Mouse (Mus musculus) liver, embryonic 16.5 days (tissue): ENCODE measurements around the gene Abcf1. TPM values are rescaled to one million over a fixed set of nuclear protein-coding genes. Genes with fewer than 3 reads are reported as not detected.
"Not testable (repeated sequence)": the region's sequence is repeated elsewhere in the genome, so short reads cannot be mapped to it uniquely, and the experiment has no call there.

ENCODE experiments used
- ATAC-seq: fragments of 200-750 bp; cut with Nextera tagmentation; 2 replicates; pipeline ENCODE4 v1.8.0; 2017; ENCODE audit warnings: low read depth, mild to moderate bottlenecking, moderate number of reproducible peaks, moderate library complexity
- H3K27ac ChIP-seq: fragments of 300-500 bp; sonication (generic); 2 replicates; pipeline ENCODE4 v1.5.1; 2014; ENCODE audit warnings: mild to moderate bottlenecking, low read length
- H3K27me3 ChIP-seq: fragments of 300-500 bp; sonication (generic); 2 replicates; pipeline ENCODE4 v1.6.1; 2014; ENCODE audit warnings: low read depth, low read length, mixed read lengths; ENCODE audit not compliant: control insufficient read depth, insufficient read depth
- H3K36me3 ChIP-seq: fragments of 300-500 bp; sonication (generic); 2 replicates; pipeline ENCODE4 v1.6.1; 2014; ENCODE audit warnings: mild to moderate bottlenecking; ENCODE audit not compliant: control insufficient read depth, insufficient read depth
- H3K4me1 ChIP-seq: fragments of 300-500 bp; sonication (generic); 2 replicates; pipeline ENCODE4 v1.6.1; 2014; ENCODE audit warnings: low read depth, low read length, mixed read lengths; ENCODE audit not compliant: control insufficient read depth
- H3K4me2 ChIP-seq: fragments of 300-500 bp; sonication (generic); 2 replicates; pipeline ENCODE4 v1.6.1; 2014; ENCODE audit warnings: low read depth, low read length, mixed read lengths
- H3K4me3 ChIP-seq: fragments of 300-500 bp; sonication (generic); 2 replicates; pipeline ENCODE4 v1.5.1; 2014; ENCODE audit warnings: low read depth, mild to moderate bottlenecking, low read length
- H3K9ac ChIP-seq: fragments of 300-500 bp; sonication (generic); 2 replicates; pipeline ENCODE4 v1.6.1; 2014; ENCODE audit warnings: low read depth, low read length
- H3K9me3 ChIP-seq: fragments of 300-500 bp; sonication (generic); replicated peaks from 2 replicates; pipeline ENCODE4 v1.6.1; 2016; ENCODE audit warnings: low read length; ENCODE audit not compliant: control insufficient read depth
- WGBS: fragments of 180-500 bp; shearing (Covaris S2); extraction: QIAGEN DNeasy Blood & Tissue Kit; methylation state at CpG from one replicate; pipeline ENCODE4 v1.1.7; 2014; ENCODE audit not compliant: insufficient replicate concordance; 5-methylcytosine and 5-hydroxymethylcytosine counted together
- polyA plus RNA-seq: library from polyadenylated mRNA; unstranded; fragments of >200 nt; fragmentation: Nextera tagmentation; extraction: Ambion mirVana; gene quantifications from 2 replicates; pipeline ENCODE4 v1.2.1, GENCODE M21; 2015

Abcf1 gene
- 42.4 and 43.9 TPM in 2 replicates for polyA plus RNA-seq

DNA sequence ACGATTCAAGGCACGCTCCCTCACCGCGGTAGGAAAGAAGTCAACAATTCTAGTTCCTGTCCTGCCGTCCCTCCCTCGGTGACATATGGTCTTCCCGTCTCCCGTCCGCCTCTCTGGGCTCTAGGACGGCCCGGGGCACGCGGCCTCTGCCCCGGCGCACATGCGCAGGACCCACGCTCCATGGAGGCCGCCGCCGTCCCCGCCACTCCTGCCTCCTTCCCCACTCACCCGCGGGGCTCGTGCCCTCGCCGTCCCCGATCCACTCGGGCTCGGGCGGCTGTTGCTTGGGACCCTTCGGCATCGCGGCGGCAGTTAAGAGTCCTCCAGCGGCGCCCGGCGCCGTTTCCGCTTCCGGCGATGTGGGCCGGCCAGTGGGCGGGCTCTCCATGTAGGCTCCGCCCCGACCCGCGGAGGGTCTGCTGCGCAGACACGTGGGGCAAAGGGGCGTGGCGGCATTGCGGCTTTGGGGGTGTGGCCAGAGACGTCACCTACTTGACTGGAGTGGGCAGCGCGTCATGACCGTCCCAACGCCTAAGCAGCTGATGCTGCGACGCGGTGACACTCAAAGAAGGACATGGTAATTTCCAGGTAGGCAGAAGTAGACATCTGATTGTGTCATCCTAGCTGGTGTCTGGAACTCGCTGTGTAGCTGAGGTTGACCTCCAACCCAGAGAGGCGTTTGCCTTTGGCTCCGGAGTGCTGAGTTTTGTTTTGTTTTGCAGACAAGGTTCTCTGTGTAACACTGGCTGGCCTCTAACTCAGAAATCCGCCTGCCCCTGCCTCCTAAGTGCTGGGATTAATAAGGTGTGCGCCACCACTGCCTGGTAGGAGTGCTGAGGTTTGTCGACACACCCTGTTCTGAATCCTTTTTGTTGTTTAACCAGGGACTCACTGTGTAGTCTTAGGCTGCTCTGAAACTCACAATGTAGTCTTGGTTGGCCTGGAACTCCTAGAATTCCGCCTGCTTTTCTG, at the start of gene Abcf1:
Gene Abcf1 (minus strand): TSS at position 344 of the 972 bp plus-strand sequence.
- Histone ChIP-seq H3K4me1 (peaks cover 26% of the 10 kb centered on the region), H3K27ac (peak within 1 kb of the TSS; percentile 84), H3K9ac (peak within 1 kb of the TSS; percentile 92), H3K4me2 (peak within 1 kb of the TSS; percentile 93), H3K4me3 (peak within 1 kb of the TSS; percentile 97), H3K9me3 (no peaks in the 10 kb centered on the region), H3K36me3 (peaks cover 5% of the 10 kb centered on the region; the same call in 1 of the 2 replicates), H3K27me3 (no peaks in the 10 kb centered on the region)
- WGBS = under 1% methylated on average over 68 of the region's 68 CpGs
- ATAC-seq = peak; percentile 97

DNA sequence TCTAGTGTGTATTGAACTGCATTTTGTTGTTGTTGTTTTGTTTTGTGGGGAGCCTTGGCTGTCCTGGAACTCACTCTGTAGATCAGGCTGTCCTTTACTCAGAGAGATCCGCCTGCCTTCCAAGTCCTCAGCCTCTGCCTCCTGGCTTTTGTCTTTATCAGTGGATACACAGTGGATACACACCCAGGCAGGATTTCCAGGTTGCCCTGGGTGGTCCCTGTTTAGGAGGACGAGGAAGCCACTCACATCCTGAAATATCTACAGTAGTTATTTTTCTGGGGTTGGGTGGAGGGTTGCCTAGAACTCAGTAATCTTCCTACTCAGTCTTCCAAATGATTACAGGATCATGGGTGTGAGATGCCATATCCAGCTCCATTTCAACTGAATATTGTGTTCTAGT, 49.4 kb upstream of the Abcf1 start:
- H3K4me1 ChIP-seq = peaks cover 52% of the 10 kb centered on the region
- ATAC-seq = peak; percentile 25
- H3K36me3 ChIP-seq = peaks cover 33% of the 10 kb centered on the region
- peak overlapping the region; percentile 65 for H3K4me3 ChIP-seq
- peak overlapping the region; percentile 73 for H3K9ac ChIP-seq
- H3K27ac ChIP-seq = peak overlapping the region; percentile 97
- peak overlapping the region; percentile 76 for H3K4me2 ChIP-seq
- no peaks in the 10 kb centered on the region for H3K9me3 ChIP-seq
- 30% methylated on average over 2 of the region's 2 CpGs for WGBS
- no peaks in the 10 kb centered on the region for H3K27me3 ChIP-seq

DNA sequence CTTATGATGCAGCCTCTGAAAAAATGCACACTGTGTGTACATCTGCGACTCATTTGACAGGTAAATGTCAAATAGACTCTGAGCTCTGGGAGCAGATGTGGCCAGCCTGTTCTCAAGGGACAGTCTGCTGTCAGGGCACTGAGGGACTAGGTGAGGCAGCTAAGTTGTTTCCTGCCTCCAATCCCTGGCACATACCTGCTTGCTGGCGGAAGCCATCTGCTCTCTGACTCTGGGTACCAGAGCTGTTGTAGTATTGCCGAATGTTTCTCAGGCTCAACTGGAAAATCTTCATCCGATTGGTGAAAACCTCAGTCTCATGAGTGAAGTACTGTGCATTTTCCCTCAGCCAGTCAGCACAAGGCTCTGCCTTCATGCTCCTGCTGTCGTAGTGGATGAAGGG, 47.5 kb upstream of the Abcf1 start:
- no peak overlapping the region for H3K4me2 ChIP-seq
- ATAC-seq = no peak
- H3K4me1 ChIP-seq = peaks cover 37% of the 10 kb centered on the region
- peaks cover 34% of the 10 kb centered on the region for H3K36me3 ChIP-seq
- WGBS = 78% methylated on average over 5 of the region's 5 CpGs
- no peaks in the 10 kb centered on the region for H3K9me3 ChIP-seq
- H3K27ac ChIP-seq = no peak overlapping the region
- H3K4me3 ChIP-seq = no peak overlapping the region
- H3K27me3 ChIP-seq = no peaks in the 10 kb centered on the region
- H3K9ac ChIP-seq = no peak overlapping the region

DNA sequence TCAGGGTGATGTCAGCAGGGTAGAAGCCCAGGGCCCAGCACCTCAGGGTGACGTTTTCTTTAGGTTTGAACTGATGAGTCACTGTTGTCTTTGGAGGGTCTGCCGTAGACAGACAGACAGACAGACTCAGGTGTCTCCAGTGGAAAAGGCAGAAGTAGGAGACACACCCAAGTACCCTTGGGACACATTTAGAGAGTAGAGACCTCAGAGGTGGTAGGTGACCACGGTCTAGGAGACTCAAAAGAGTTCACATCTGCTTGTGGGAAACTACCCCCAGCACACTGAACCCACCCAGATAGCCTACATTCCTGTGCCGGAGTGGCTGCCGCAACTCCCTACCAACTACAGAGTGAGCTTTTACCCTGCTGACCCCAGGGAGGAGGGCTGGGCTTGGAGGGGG, 45.4 kb upstream of the Abcf1 start:
- no peak for ATAC-seq
- WGBS = 87% methylated on average over 5 of the region's 5 CpGs
- no peaks in the 10 kb centered on the region for H3K9me3 ChIP-seq
- H3K9ac ChIP-seq = no peak overlapping the region
- H3K27me3 ChIP-seq = no peaks in the 10 kb centered on the region
- H3K4me3 ChIP-seq = no peak overlapping the region
- no peak overlapping the region for H3K4me2 ChIP-seq
- H3K27ac ChIP-seq = no peak overlapping the region
- H3K36me3 ChIP-seq = peaks cover 34% of the 10 kb centered on the region
- H3K4me1 ChIP-seq = peaks cover 19% of the 10 kb centered on the region

DNA sequence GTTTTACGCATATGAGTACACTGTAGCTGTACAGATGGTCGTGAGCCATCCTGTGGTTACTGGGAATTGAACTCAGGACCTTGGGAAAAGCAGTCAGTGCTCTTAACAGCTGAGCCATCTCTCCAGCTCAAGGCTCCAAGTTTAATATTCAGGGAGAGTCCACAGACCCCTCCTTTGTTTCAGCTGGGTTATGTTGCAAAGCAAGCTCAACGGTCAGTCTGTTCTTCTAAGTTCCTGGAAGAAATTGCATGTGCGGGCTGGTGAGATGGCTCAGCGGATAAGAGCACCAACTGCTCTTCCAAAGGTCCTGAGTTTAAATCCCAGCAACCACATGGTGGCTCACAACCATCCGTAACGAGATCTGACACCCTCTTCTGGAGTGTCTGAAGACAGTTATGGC, 34.8 kb upstream of the Abcf1 start:
- Histone ChIP-seq H3K9me3 (peaks cover 12% of the 10 kb centered on the region), H3K36me3 (peaks cover 21% of the 10 kb centered on the region), H3K4me1 (peaks cover 40% of the 10 kb centered on the region)
- 84% methylated on average over 7 of the region's 7 CpGs for WGBS
- H3K27me3 ChIP-seq, ATAC-seq, H3K9ac ChIP-seq, H3K4me2 ChIP-seq, H3K27ac ChIP-seq, H3K4me3 ChIP-seq: not testable (repeated sequence)

DNA sequence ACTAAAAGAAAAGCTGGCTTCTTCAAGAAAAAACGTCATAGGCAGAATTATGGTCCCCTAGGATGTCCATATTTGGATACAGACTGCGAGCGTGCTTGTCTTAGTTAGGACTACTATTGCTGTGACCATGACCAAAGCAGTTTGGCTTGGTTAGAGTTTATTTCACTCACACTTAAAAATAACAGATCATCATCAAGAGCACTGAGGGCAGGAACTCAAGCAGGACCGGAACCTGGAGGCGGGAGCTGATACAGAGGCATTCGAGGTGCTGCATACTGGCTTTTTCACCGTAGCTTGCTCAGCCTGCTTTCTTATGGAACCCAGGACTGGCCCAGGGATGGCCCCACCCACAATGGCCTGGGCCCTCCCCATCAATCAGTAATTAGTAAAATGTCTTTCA, 33.8 kb upstream of the Abcf1 start:
- Histone ChIP-seq H3K36me3 (peaks cover 21% of the 10 kb centered on the region), H3K4me3 (no peak overlapping the region), H3K4me2 (no peak overlapping the region), H3K27ac (peak overlapping the region; percentile 10; the same call in 1 of the 2 replicates), H3K9me3 (peaks cover 12% of the 10 kb centered on the region), H3K27me3 (no peaks in the 10 kb centered on the region), H3K4me1 (peaks cover 49% of the 10 kb centered on the region), H3K9ac (no peak overlapping the region)
- WGBS = 88% methylated on average over 7 of the region's 7 CpGs
- ATAC-seq = no peak

DNA sequence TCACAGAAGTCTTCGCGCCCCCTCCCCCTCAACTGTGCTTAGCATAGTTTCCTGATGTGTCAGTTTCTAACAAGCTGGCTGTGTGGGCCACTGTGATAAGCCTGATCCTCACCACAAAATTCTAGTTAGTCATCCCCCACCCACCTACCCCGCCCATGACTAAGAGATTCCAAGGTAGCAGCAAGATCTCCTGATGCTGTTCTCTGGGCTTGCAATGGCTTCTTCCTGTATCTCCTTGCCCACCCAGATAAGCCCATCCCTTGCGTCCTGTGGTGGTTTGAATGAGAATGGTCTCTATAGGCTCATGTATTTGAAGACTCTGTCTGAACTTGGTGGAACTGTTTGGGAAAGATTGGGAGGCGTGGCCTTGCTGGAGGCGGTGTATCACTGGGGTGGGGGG, 32.4 kb upstream of the Abcf1 start:
- ATAC-seq = peak; percentile 80
- 42% methylated on average over 6 of the region's 6 CpGs for WGBS
- H3K27ac ChIP-seq = peak overlapping the region; percentile 98
- peaks cover 12% of the 10 kb centered on the region for H3K9me3 ChIP-seq
- H3K36me3 ChIP-seq = peaks cover 20% of the 10 kb centered on the region
- peak overlapping the region; percentile 63 for H3K4me2 ChIP-seq
- H3K9ac ChIP-seq = peak overlapping the region; percentile 48
- H3K27me3 ChIP-seq = no peaks in the 10 kb centered on the region
- H3K4me3 ChIP-seq = peak overlapping the region; percentile 36
- H3K4me1 ChIP-seq = peaks cover 61% of the 10 kb centered on the region

DNA sequence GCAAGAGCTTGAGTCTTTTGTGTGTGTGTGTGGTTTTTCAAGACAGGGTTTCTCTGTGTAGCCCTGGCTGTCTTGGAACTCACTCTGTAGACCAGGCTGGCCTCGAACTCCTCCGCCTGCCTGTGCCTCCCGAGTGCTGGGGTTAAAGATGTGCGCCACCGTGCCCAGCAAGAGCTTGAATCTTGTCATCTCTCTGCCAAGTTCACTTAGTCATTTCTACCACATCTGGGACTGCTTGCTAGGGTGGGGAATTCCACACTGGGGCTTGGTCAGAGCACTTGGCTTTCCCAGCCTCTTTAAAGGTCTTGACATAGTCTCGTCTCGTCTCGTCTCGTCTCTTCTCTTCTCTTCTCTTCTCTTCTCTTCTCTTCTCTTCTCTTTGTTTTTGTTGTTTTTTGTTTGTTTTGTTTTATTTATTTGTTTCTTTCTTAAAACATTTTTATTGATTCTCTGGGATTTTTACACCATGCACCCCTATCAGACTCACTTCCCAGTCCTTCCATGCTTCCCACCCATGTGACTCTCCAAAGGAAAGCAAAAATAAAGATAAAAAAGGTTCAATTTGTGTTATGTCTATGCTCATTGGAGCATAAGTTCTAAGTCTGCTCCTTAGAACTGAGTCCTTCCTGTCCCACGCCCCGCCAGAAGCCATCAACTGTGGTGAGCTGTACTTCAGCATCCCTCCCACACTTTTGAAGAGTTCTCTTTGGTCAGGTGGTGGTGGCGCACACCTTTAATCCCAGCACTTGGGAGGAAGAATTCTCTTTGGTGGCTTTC, 31.7 kb upstream of the Abcf1 start:
- 77% methylated on average over 12 of the region's 12 CpGs for WGBS
- H3K27ac ChIP-seq = peak overlapping the region; percentile 98
- H3K4me1 ChIP-seq = peaks cover 64% of the 10 kb centered on the region

More for the DNA sequence above, 31.7 kb upstream of the Abcf1 start:
- Histone ChIP-seq H3K27me3 (no peaks in the 10 kb centered on the region), H3K9ac (peak overlapping the region; percentile 48), H3K9me3 (peaks cover 10% of the 10 kb centered on the region), H3K4me2 (peak overlapping the region; percentile 63), H3K4me3 (peak overlapping the region; percentile 24), H3K36me3 (peaks cover 13% of the 10 kb centered on the region)
- ATAC-seq = peak; percentile 42
